Mouse (Mus musculus): Measurements from ENCODE around the gene Dixdc1. TPM values are rescaled to one million over a fixed set of nuclear protein-coding genes. Genes with fewer than 3 reads are reported as not detected.
A peak's percentile ranks its signal among the peaks of the same experiment; 100 is the strongest.

Dixdc1 gene
- polyA plus RNA-seq, 1 experiment from 2014 or later, result 39.2 TPM

GRCm38 (mm10) chr9:50721061-50721460 lies 18.3 kb downstream of the Dixdc1 start:
- WGBS, result 27% methylated on average over 12 of the region's 12 CpGs
- no peak overlapping the region for H3K9ac ChIP-seq (replicated peaks; ENCODE audit: low read depth, low read length)
- H3K4me1 ChIP-seq (ENCODE audit: control insufficient read depth, insufficient read depth, low read length), result peaks cover 24% of the 10 kb centered on the region; the same call in 1 of the 2 replicates
- no peak overlapping the region for H3K27ac ChIP-seq (ENCODE audit: low read depth, low read length)
- no peaks in the 10 kb centered on the region for H3K9me3 ChIP-seq (ENCODE audit: control insufficient read depth, low read length)
- ATAC-seq (ENCODE audit: low read depth), result no peak
- no peak overlapping the region for H3K4me2 ChIP-seq (ENCODE audit: low read depth, low read length)
- no peak overlapping the region for H3K4me3 ChIP-seq (ENCODE audit: low read depth, low read length)
- H3K36me3 ChIP-seq (ENCODE audit: control insufficient read depth, insufficient read depth, low read length), result no peaks in the 10 kb centered on the region
- no peaks in the 10 kb centered on the region for H3K27me3 ChIP-seq (ENCODE audit: control insufficient read depth, insufficient read depth, low read length)

- Histone ChIP-seq H3K36me3 (ENCODE audit: control insufficient read depth, insufficient read depth, low read length) (no peaks in the 10 kb centered on the region), H3K27ac (ENCODE audit: low read depth, low read length) (no peak overlapping the region), H3K27me3 (ENCODE audit: control insufficient read depth, insufficient read depth, low read length) (no peaks in the 10 kb centered on the region), H3K4me1 (ENCODE audit: control insufficient read depth, insufficient read depth, low read length) (peaks cover 6% of the 10 kb centered on the region; the same call in 1 of the 2 replicates), H3K4me2 (ENCODE audit: low read depth, low read length) (no peak overlapping the region), H3K9me3 (ENCODE audit: control insufficient read depth, low read length) (no peaks in the 10 kb centered on the region), H3K4me3 (ENCODE audit: low read depth, low read length) (no peak overlapping the region), H3K9ac (replicated peaks; ENCODE audit: low read depth, low read length) (no peak overlapping the region)
- 86% methylated on average over 4 of the region's 4 CpGs for WGBS
- ATAC-seq (ENCODE audit: low read depth), result no peak
Observed at GRCm38 (mm10) chr9:50718878-50719277, 20.4 kb downstream of the Dixdc1 start.

- Histone ChIP-seq H3K4me3 (ENCODE audit: low read depth, low read length) (no peak overlapping the region), H3K9me3 (ENCODE audit: control insufficient read depth, low read length) (no peaks in the 10 kb centered on the region), H3K9ac (replicated peaks; ENCODE audit: low read depth, low read length) (no peak overlapping the region), H3K4me1 (ENCODE audit: control insufficient read depth, insufficient read depth, low read length) (no peaks in the 10 kb centered on the region), H3K36me3 (ENCODE audit: control insufficient read depth, insufficient read depth, low read length) (0 out of 2 replicates have a peak, but pooled peaks cover 6% of the 10 kb centered on the region), H3K27me3 (ENCODE audit: control insufficient read depth, insufficient read depth, low read length) (no peaks in the 10 kb centered on the region), H3K4me2 (ENCODE audit: low read depth, low read length) (no peak overlapping the region), H3K27ac (ENCODE audit: low read depth, low read length) (no peak overlapping the region)
- WGBS, result 60% methylated on average over 4 of the region's 4 CpGs
- ATAC-seq (ENCODE audit: low read depth), result no peak
Observed at GRCm38 (mm10) chr9:50714188-50714587, 25.1 kb downstream of the Dixdc1 start.

GRCm38 (mm10) chr9:50711337-50711736 lies 28.0 kb downstream of the Dixdc1 start:
- no peak overlapping the region for H3K9ac ChIP-seq (replicated peaks; ENCODE audit: low read depth, low read length)
- no peaks in the 10 kb centered on the region for H3K9me3 ChIP-seq (ENCODE audit: control insufficient read depth, low read length)

GRCm38 (mm10) chr9:50709108-50709507 lies 30.2 kb downstream of the Dixdc1 start:
- no peak overlapping the region for H3K27ac ChIP-seq (ENCODE audit: low read depth, low read length)
- H3K9ac ChIP-seq (replicated peaks; ENCODE audit: low read depth, low read length), result no peak overlapping the region
- H3K36me3 ChIP-seq (ENCODE audit: control insufficient read depth, insufficient read depth, low read length), result 0 out of 2 replicates have a peak, but pooled peaks cover 9% of the 10 kb centered on the region
- no peak overlapping the region for H3K4me2 ChIP-seq (ENCODE audit: low read depth, low read length)
- no peak overlapping the region for H3K4me3 ChIP-seq (ENCODE audit: low read depth, low read length)
- no peaks in the 10 kb centered on the region for H3K27me3 ChIP-seq (ENCODE audit: control insufficient read depth, insufficient read depth, low read length)
- no peaks in the 10 kb centered on the region for H3K4me1 ChIP-seq (ENCODE audit: control insufficient read depth, insufficient read depth, low read length)
- WGBS, result 35% methylated on average over 2 of the region's 2 CpGs
- ATAC-seq (ENCODE audit: low read depth), result no peak
- H3K9me3 ChIP-seq (ENCODE audit: control insufficient read depth, low read length), result no peaks in the 10 kb centered on the region

More at GRCm38 (mm10) chr9:50711337-50711736, 28.0 kb downstream of the Dixdc1 start:
- no peak overlapping the region for H3K4me2 ChIP-seq (ENCODE audit: low read depth, low read length)
- ATAC-seq (ENCODE audit: low read depth), result no peak
- H3K4me3 ChIP-seq (ENCODE audit: low read depth, low read length), result no peak overlapping the region
- no peaks in the 10 kb centered on the region for H3K4me1 ChIP-seq (ENCODE audit: control insufficient read depth, insufficient read depth, low read length)
- H3K27ac ChIP-seq (ENCODE audit: low read depth, low read length), result no peak overlapping the region
- 0 out of 2 replicates have a peak, but pooled peaks cover 9% of the 10 kb centered on the region for H3K36me3 ChIP-seq (ENCODE audit: control insufficient read depth, insufficient read depth, low read length)
- WGBS, result 91% methylated on average over 4 of the region's 4 CpGs
- H3K27me3 ChIP-seq (ENCODE audit: control insufficient read depth, insufficient read depth, low read length), result no peaks in the 10 kb centered on the region

GRCm38 (mm10) chr9:50704907-50705306 lies 34.4 kb downstream of the Dixdc1 start:
- no peak for ATAC-seq (ENCODE audit: low read depth)
- H3K9ac ChIP-seq (replicated peaks; ENCODE audit: low read depth, low read length), result no peak overlapping the region
- H3K4me3 ChIP-seq (ENCODE audit: low read depth, low read length), result no peak overlapping the region
- no peak overlapping the region for H3K27ac ChIP-seq (ENCODE audit: low read depth, low read length)
- no peak overlapping the region for H3K4me2 ChIP-seq (ENCODE audit: low read depth, low read length)
- 27% methylated on average over 6 of the region's 6 CpGs for WGBS
- 0 out of 2 replicates have a peak, but pooled peaks cover 12% of the 10 kb centered on the region for H3K36me3 ChIP-seq (ENCODE audit: control insufficient read depth, insufficient read depth, low read length)
- H3K27me3 ChIP-seq (ENCODE audit: control insufficient read depth, insufficient read depth, low read length), result no peaks in the 10 kb centered on the region
- no peaks in the 10 kb centered on the region for H3K9me3 ChIP-seq (ENCODE audit: control insufficient read depth, low read length)
- no peaks in the 10 kb centered on the region for H3K4me1 ChIP-seq (ENCODE audit: control insufficient read depth, insufficient read depth, low read length)

GRCm38 (mm10) chr9:50700921-50701691 lies 38.2 kb downstream of the Dixdc1 start:
- WGBS, result 54% methylated on average over 11 of the region's 11 CpGs
- Histone ChIP-seq H3K4me2 (ENCODE audit: low read depth, low read length) (no peak overlapping the region), H3K27me3 (ENCODE audit: control insufficient read depth, insufficient read depth, low read length) (no peaks in the 10 kb centered on the region), H3K4me1 (ENCODE audit: control insufficient read depth, insufficient read depth, low read length) (peaks cover 10% of the 10 kb centered on the region), H3K9ac (replicated peaks; ENCODE audit: low read depth, low read length) (no peak overlapping the region), H3K27ac (ENCODE audit: low read depth, low read length) (no peak overlapping the region), H3K36me3 (ENCODE audit: control insufficient read depth, insufficient read depth, low read length) (0 out of 2 replicates have a peak, but pooled peaks cover 10% of the 10 kb centered on the region), H3K4me3 (ENCODE audit: low read depth, low read length) (no peak overlapping the region), H3K9me3 (ENCODE audit: control insufficient read depth, low read length) (no peaks in the 10 kb centered on the region)
- no peak for ATAC-seq (ENCODE audit: low read depth)

- no peaks in the 10 kb centered on the region for H3K27me3 ChIP-seq (ENCODE audit: control insufficient read depth, insufficient read depth, low read length)
- peaks cover 10% of the 10 kb centered on the region for H3K4me1 ChIP-seq (ENCODE audit: control insufficient read depth, insufficient read depth, low read length)
- peak; percentile 63 for ATAC-seq (ENCODE audit: low read depth)
- H3K9ac ChIP-seq (replicated peaks; ENCODE audit: low read depth, low read length), result peak overlapping the region; percentile 84
- H3K27ac ChIP-seq (ENCODE audit: low read depth, low read length), result peak overlapping the region; percentile 63
- no peaks in the 10 kb centered on the region for H3K9me3 ChIP-seq (ENCODE audit: control insufficient read depth, low read length)
- peak overlapping the region; percentile 67 for H3K4me3 ChIP-seq (ENCODE audit: low read depth, low read length)
- H3K36me3 ChIP-seq (ENCODE audit: control insufficient read depth, insufficient read depth, low read length), result peaks cover 17% of the 10 kb centered on the region; the same call in 1 of the 2 replicates
- under 1% methylated on average over 50 of the region's 70 CpGs for WGBS
- H3K4me2 ChIP-seq (ENCODE audit: low read depth, low read length), result peak overlapping the region; percentile 97
Observed at GRCm38 (mm10) chr9:50698418-50699409, 40.6 kb downstream of the Dixdc1 start.
